Mouse (Mus musculus) layer of hippocampus, adult 18-20 months (tissue): ENCODE measurements around the gene Fam151b. TPM values are rescaled to one million over a fixed set of nuclear protein-coding genes. Genes with fewer than 3 reads are reported as not detected.

Experiments used
- DNase-seq, 2 experiments: peaks; one replicate each; pipeline ENCODE4 v3.0.0; 2022; ENCODE audit warnings: low spot score in 2 of 2
- long read RNA-seq: library from polyadenylated mRNA; stranded (forward); transcript quantifications from one replicate; pipeline ENCODE4 v2.0.0, GENCODE M21; 2021
- total RNA-seq, 2 experiments: library from RNA; stranded (reverse); gene quantifications; 2 replicates each; pipeline ENCODE4 v1.2.3; 2021

Gene Fam151b
- 10 to 100 TPM in 1 of 2 experiments, 1 to 10 TPM in 1; 8.2 to 11.1 TPM for total RNA-seq
- long read RNA-seq, partial matches to known transcripts = 1 of 5 reads
- long read RNA-seq, other reads (novel, unspliced or antisense) = 0 of 5 reads

DNA sequence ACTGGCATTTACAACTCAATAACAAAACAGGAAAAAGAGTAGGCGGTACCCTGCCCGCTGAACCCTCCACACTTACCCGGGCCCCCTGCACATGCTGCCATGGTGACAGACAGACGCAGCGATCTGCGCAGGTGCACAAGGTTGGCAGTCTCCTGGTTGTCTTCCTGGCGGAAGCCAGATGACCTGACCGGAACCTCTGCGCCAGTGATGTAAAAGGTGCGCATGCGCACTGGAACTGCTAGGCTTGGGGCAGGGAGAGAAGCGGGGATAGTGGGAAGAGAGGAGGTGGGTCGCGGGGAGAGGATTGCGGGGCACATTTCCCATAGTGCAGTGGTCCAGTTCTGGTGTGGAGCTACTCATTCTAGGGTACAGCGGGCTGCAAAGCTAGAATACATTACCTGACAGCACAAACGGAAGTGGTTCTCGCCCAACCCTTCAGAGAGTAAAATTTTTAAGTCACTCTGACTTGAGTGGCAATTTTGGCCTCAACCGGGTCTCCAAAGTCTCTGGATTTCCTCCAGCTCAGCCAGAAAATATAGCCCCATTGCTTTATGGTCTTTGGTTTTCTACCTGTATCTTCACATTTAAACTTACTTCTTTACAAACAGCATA lies at the start of gene Fam151b:
Gene Fam151b (minus strand): TSS at position 164 of the 612 bp plus-strand sequence.
- peak; percentile 83 to 93 for DNase-seq

DNA sequence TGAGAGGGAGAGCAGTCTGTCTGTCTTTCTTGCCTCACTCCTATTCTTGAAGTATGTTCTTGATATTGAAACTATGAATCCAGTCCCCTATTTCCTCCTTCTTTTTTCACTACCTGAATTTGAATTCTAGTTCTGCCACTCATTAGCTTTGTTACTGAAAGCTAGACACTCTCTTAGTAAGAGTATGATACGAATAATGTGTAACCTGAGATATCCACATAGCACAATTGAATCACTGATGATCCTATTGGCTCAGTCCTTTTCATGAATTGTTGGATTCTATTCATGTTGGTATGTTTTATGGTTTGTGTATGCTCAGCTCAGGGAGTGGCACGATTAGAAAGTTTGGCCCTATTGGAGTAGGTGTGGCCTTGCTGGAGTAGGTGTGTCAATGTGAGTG lies 48.4 kb upstream of the Fam151b start:
- no peak for DNase-seq

DNA sequence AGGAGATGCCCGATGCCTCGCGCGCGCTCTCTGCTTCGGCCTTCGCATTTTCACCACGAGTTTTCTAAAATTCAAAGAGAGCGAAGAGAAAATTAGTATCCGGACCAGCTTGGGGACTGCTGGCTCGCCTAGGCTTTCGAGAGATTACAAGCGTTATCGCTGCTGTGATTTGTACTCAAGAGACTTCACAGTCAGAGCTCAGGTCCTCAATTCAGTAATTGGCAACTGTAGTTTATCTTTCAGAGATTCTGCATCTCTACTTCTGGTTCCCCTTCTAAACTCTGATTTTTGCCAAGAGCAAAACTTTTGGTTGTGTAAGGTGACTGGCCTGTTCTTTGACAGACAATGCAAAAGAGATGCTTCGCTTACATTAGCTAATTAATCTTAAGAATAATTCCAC lies 47.4 kb upstream of the Fam151b start:
- no peak for DNase-seq

DNA sequence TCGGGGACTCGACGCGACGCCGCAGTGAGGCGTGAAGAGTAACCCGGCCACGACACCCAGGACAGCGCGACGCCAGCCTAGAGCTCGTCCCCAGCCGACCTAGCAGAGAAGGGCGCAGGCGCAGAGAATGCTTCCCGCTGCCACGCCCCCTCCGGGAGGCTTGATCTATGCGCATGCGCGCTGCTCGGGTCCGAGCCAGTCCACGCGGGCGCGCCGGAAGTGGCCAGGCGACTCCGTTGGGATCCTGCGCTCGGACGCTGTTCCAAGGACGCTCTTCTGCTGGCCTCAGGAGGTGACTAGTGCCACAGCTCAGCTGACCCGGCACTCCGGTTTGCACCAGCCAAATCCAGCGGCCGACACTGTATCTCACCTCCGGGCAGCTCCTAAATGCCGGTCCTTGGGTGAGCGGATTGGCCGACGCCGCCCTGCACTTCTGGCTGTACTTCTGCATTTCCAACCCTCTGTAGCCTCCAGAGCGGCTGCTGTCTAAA lies 47.0 kb upstream of the Fam151b start, which contains the start of gene Zfyve16:
Gene Zfyve16 (minus strand): TSS at position 148 of the 491 bp plus-strand sequence.
- peak; percentile 92 to 97 for DNase-seq

DNA sequence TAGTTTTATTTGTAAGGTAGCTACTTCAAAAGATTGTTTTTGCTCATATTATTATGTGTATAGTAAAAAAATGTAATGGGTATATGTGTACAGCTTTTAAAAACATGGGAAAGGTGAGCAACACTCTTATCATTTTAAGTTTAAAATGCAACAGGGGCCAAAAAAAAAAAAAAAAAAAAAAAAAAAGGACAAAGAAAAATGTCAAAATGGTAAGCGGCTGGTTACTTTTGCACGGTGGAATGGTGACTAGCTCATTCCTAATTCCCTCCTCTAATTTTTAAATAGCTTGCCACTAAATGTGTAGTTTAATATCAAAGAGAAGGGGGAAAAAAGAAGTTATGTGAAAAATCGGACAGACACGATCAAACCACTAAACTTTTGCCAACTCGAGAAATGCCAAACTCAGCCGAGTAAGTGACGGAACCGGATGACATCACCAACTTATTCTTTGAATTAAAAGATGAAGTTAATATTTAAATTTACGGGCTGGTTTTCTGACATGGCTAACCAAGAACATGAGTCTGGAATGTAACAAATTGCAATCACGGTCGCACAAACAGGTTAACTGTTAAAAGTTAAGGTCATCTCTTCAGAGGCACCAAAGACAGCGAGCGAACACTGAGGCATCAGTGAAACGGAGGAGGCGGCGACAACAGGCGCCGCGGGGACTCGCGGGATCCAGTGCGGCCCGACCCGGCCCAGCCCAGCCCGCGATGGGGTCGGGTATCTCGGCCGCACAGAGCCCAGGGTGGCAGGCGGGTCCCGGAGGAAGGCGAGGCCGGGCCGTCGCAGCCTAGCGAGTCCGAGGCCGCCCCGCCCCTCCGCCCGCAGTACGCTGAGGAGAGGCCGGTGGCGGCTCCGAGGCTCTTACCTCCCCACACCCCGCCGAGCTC lies 46.3 kb upstream of the Fam151b start:
- DNase-seq = no peak

DNA sequence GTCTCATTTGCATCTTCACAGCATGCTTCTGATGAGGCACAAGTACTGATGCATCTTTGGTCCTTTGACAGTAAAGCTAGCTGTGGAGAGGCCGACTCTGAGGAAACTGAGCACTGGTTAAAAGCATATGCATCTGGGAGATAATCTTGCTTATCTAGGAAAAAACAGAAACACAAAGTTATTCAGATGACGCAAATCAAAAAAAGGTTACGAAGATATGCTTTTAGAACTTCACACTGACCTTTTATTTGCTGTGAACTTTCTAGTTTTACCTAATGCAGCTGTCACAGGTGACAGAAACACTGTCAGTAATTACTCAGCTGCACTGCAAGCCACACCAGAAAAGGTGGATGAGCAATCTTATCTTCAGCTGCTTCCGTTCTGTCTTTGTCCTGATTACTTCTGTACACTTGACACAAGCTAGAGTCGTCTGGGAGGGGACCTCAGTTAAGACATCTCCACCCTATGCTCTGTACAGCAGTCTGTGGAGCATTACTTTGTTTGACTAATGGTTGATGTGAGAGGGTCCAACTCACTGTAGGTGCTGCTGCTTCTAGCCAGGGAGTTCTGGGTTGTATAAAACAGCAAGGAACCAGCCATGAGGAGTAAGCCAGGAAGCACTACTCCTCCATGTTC lies 39.5 kb upstream of the Fam151b start:
- no peak for DNase-seq

DNA sequence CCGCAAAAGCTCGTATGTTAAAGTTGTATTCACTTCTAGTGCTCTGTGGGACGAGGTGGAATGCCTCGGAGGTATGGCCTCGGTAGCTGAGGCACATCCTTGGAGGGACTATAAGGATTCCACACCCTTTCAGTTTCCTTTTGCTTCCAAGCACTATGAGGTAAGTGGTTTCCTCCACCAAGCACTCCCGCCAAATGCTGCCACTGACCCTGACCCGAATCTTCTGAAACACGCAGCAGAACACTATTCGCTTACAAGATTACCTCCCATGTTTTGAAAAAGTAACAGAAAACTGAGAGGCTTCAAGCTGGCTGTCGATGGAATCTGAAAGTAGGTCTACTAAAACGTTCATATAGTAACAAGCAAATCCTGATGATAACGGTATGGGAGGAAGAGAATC lies 21.1 kb upstream of the Fam151b start:
- no peak for DNase-seq

DNA sequence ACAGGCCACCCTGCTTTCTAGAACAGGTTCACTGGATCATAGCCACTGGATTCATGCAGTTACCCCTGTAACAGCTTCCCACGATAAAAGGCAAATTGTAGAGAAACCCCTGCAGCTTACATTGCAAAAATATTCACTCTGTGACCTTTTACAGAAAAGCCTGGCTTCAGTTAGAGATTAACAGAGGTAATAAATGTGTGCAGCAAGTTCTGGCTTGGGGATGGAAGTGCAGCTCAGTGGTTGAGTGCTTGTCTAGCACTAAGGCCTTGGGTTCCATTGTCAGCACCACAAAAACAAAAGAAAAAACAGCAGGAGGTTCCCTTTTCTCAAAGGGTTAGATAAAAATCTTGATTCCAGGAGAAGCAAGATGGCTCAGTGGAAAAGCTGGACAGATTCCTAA lies 8.1 kb upstream of the Fam151b start:
- no peak for DNase-seq

DNA sequence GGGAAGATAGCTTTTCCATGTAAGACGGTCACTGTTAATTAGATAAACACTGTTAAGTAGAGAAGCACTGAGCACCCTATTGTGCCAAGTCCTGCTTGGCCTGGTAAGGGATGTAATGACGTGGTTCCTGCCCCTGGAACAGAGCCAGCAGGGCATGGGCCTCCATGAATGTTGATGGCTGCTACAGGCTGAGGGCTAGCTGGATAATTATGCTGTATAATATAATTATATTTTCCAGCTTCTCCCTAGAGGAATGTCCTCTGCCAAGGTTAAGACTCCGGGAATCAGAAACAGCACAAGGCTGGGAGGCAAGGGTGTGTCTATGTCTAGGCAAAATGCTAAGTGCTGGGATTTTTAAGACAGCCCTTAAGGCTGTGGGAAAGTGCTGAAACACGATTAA lies 7.0 kb upstream of the Fam151b start:
- DNase-seq = no peak

DNA sequence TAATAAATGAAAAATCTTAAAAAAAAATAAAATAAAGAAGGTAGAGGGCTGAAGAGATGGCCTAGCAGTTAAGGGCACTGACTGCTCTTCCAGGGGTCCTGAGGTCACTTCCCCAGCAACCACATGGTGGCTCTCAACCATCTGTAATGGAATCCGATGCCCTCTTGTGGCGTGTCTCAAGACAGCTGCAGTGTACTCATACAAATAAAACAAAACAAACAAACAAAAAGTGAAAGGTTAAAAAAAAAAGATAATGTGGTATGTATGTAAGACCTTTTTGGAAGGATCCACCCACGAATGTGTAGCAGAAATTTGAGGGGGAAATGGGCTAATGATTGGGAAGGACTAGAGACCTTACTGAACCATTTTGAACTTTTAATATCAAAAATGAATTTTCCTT lies 467 bp downstream of the Fam151b start:
- peak in 1 of 2 experiments; percentile 44 for DNase-seq

DNA sequence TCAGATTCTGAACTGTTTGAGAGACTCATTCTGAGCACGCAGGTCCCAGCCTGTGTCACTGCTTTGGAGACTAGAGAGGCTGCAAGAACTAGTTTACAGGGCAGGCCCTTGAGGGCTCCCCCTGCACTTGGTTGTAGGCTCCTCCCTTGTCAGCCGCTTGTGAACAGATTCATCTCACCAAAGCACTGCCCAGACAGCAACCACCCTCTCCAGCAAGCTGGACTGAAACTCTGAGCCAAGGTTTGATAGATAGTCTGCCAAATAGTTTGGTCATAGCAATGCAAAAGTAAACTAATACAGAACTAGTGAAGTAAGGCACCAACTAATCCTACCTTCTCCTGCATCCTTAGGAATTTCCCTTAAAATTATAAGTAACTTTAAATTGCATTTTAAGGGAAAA lies 13.7 kb downstream of the Fam151b start:
- no peak for DNase-seq

DNA sequence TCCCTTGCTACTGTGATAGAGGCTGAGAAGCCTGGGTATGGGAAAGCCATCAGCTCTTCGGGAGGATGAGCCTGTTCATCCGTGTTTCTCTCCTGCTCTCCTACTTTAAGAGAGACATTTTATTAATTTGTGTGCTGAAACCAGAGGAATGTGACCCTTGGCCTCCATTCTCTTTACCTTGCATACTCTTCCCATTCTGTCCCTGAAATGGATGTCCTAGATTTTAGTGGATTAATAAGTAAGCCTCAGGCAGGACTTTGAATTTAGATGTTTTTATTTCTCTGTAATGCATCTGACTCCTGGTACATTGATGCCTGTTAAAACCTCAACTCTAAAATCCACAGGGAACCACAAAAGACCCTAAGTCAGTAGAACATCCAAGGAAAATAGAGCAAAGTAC lies 14.4 kb downstream of the Fam151b start:
- DNase-seq = no peak

DNA sequence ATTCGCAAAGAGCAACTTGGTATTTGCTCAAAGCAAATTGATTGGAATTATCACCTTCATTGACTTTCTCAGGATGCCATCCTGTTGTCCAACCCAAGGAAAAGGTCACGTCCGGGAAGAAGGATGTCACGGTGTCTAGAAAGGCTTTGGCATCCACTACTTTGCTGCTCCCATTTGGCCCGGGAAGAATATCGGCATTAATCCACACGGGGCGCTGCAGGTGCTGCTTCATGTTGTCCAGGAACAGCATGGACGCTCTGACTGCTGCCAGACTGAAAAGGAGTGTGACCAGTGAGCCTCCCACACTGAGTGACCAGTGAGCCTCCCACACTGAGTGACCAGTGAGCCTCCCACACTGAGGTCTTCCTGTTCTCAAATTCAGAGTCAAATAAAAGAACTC lies 15.9 kb downstream of the Fam151b start:
- no peak for DNase-seq

DNA sequence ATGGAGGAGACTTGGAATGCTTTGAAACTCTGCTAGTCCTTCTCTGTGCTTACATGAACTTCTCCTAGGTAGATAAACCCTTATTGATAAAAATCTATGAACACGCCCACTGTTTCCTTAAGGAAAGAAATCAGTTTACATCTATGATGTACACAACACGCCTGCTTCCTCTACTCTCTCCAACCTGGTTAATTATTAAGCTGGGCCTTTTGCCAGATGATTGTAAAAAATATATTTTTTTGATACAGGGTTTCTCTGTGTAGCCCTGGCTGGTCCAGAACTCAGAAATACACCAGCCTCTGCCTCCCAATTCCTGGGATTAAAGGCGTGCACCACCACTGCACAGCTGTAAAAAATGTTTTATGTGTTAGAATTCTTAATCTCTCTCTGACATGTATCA lies 19.1 kb downstream of the Fam151b start:
- no peak for DNase-seq

DNA sequence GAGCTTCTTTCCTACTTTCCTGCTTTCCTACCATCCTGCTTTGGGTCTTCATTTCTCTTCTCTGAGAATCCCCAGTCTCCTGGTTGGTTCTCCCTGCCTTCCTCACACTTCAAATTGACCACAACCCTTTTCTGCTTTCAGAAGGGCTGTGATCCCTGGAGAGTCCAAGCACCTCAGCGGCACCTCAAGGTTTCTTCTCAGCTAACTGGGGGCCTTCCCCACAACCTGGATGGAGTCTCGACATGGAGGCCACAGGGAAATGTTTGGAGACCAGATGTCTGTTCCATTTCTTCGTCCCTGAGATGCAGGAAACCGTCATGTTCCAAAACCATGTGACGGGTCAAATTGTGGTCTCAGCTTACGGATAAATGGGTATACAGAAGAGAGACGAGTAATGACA lies 36.9 kb downstream of the Fam151b start:
- DNase-seq = no peak

DNA sequence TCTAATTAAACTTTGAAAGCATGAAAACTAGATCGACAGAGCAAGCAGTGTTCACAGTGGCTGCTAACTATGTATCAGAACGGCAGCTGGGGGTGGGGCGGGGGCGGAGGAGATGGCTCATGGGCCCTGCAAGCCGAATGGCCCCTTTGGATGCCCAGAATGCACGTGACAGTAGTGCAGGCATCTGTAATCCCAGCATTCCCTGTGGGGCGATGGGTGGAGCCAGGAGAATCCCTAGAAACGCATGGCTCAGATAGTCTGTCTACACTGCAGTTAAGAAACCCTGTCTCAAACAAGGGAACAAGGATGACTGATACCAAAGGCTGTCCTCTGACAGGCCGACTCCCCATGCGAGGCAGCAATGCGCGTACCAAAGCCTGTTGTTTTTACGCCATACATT lies 43.5 kb downstream of the Fam151b start:
- DNase-seq = no peak

DNA sequence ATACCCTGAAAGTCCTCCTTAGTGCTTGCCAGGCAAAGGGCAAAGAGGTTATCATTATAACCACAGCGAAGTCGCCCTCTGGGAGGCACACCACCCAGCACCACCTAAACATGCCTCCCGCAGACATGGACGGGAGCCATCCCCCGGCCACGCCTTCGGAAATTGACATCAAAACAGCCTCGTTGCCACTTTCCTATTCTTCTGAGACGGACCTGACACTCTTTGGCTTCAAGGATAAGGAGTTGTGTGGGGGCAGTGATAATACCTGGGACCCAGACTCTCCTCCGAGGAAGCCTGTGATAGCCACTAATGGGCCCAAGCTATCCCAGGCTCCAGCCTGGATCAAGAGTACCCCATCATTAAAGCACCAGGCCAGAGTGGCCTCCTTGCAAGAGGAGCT lies 45.2 kb downstream of the Fam151b start:
- DNase-seq = no peak

DNA sequence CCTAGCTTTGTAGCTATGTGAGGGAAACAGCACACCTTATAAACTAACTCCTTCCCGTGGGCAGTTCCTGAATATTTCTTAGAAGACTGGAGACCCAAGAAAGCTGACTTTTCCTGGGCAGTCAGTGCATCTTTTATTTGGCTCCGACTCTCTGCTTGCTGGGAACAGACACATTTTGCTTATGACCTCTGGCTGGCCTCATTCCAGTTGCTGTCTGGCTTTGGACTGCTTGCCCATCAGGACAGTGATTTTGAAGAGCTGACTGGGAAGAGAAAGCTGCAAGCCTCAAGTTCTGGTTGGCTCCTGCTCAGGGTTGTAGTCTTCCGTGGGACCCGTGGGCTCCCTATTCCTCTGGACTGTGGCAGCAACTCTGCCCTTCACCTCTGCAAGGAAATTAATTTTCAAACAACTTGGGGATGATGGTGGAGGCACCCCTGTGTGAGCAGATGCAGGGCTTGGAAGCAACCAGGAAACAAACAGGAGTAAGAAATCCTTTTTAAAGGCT lies 56.4 kb downstream of the Fam151b start:
- no peak for DNase-seq

DNA sequence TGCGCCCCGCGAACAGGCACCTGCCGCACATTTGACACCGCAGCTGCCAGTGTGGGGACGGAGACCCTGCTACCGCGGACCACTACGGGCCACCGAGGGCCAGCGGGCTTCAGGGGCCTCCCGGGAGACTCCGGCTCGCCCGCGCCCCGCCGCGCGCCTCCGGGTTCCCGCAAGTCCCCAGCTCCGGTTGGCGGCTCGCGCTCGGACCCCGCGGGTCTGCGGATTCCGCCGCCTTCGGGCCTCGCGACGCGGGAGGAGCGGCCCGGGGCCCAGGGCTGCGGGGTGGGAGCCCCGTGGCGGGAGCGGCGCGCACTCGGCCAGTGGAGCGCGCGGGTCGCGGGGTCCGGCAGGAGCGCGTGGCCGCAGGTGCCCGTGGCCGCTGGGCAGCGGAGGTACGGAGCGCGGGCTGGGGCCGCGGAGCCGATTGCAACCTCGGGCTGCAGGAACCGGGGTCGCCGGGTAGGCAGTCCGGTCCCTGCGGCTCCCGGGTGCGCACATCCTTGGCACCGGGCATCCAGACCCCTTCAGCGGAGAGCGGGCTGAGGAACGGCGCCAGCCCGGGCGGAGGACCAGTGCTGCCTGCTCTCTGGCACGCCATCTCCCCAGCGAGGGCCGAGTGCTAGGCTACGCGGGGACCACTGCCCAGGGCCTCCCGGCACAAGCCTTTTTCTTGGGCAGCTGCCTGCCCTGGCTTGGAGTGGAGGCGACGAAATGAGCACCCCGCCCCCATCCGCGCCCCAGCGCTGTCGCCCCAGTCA lies 57.3 kb downstream of the Fam151b start:
- peak in 1 of 2 experiments; percentile 24 for DNase-seq

DNA sequence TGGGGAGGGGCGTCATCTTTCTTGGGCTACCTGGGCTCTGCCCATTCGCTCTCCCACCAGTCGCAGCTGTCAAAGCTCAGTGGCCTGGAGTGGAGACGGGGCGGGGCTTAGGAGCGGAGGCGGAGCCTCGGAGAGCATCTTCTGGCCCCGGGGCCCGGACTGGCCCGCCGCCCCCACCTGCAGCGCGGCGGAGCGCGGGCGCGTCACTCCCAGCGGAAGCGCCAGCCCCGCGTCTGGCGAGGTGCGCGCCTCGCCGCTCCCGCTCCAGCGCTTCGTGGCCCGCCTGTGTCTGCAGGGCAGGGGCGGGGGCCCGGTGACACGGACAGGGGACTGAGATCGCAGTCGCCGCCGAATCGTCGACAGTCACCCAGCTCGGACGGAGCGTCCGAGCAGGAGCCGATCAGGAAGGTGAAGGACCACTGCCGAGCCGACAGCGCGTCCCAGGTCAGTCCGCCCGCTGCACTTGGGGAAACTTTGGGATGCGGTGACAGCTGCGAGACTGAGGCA lies 58.0 kb downstream of the Fam151b start, which contains the start of gene Ankrd34b:
Gene Ankrd34b (plus strand): TSS at position 139 of the 507 bp plus-strand sequence.
- peak; percentile 31 to 37 for DNase-seq
